Mouse (Mus musculus): ENCODE measurements at regions not wholly inside any gene's neighbourhood (a gene's known extent, or its start where the extent isn't known, plus 50 kb on each side); places are given as distances from the start of the nearest gene placed in this dataset.

DNA sequence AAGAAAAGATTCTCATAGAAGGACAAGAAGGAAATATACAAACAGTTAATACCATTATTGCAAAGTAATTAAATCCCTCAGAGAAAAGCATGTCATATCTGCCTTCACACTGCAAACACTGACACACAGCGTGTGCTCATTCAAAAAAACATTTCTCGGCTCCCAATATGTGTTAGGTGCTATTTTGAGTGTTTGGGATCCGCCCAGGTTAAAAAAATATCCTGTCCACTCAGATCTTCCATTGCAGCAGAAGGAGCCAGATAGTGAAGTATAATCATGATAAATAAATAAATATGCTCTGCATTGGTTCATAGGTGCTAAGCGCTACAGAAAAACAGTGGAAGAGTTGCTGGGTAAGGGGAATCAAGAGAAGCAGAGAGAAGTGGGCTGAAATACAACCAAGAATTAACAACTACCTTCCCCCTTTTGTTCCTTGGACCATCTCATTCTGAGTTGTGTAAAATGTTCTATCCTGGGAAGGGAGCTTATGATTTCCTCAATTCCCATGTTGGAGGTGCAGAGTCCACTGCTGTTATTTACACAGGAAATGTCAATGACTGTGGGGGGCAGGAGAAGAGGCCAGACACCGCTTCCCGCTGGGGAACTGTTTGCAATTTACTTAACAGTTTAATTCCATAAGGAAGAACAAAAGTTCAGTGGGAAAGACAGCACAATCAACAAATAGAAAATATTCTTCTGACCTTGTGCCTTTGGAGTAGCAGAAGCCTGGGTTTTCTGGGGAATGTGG, 139.9 kb downstream of the Tle1 start:
- Histone ChIP-seq H3K9me3 (no peaks in the 10 kb centered on the region), H3K27ac (no peak overlapping the region), H3K4me2 (replicated peaks) (no peak overlapping the region), H3K9ac (replicated peaks) (no peak overlapping the region), H3K4me3 (replicated peaks) (no peak overlapping the region), H3K4me1 (replicated peaks) (no peaks in the 10 kb centered on the region), H3K36me3 (no peaks in the 10 kb centered on the region), H3K27me3 (peaks cover 26% of the 10 kb centered on the region)
- no peak for ATAC-seq
- WGBS = 81% methylated on average over 6 of the region's 6 CpGs

DNA sequence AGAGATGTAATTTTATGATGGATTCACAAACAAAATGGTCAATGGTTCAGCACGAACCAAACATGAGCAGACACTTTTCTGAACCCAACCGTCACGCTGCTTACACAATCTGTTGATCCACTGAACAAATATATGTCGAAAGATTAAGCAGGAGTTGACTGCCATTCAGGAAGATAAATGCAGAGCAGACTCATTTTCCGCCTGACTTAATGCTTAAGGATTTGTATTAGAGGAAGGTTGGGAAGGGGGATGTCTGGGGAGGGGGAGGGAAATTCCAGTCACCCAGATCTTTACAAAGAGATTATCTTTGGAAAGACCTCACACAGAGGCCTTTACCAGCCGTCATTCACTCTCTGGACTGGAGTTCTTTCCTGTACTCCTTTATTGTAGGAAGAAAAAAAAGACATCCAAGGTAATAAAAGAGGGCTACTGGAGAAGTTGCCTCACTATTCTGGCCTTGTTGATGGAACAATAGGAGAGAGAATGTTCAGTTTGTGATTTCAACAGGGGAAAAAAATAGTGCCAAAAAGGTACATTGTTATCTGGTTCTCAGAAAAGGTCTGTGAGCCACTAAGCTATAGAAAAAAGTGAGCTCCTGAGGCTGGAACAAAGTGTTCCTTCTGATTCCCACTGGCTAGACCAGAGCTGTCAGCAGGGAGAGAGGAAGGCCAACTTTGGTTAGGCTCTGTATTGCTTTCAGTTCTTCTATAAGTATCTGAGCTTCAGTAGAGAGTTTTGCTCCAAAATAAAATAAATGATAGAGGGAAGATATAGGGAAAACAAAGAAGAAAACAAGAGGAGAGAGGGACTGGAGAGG, 150.9 kb downstream of the Tle1 start:
- H3K27ac ChIP-seq = no peak overlapping the region
- no peak overlapping the region for H3K4me3 ChIP-seq (replicated peaks)
- H3K4me2 ChIP-seq (replicated peaks) = no peak overlapping the region

DNA sequence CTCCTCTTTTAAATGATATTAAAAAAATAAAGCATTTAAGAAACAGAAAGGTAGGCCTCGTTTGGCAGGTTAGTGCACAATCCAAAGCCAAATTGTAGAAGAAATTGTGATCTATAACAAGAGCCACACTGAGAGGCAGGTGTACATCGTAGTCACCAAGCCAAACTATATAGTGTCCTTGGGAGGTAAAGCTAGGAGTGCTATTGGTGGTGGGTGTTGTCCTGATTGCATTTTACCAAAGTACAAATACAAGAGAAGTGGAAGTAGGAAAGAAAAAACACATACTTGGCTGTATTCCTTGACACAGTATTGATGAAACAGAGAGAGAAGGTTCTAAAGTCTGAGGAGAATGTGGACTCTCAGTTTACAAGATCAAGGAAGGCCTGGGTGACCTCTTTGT, 178.6 kb downstream of the Tle1 start:
- H3K9ac ChIP-seq (replicated peaks) = no peak overlapping the region
- no peak for ATAC-seq

More for the DNA sequence above, 150.9 kb downstream of the Tle1 start:
- Histone ChIP-seq H3K36me3 (no peaks in the 10 kb centered on the region), H3K27me3 (peaks cover 64% of the 10 kb centered on the region), H3K9me3 (no peaks in the 10 kb centered on the region), H3K9ac (replicated peaks) (no peak overlapping the region), H3K4me1 (replicated peaks) (peaks cover 11% of the 10 kb centered on the region)
- peak; percentile 88 for ATAC-seq
- 7% methylated on average over 6 of the region's 6 CpGs for WGBS

DNA sequence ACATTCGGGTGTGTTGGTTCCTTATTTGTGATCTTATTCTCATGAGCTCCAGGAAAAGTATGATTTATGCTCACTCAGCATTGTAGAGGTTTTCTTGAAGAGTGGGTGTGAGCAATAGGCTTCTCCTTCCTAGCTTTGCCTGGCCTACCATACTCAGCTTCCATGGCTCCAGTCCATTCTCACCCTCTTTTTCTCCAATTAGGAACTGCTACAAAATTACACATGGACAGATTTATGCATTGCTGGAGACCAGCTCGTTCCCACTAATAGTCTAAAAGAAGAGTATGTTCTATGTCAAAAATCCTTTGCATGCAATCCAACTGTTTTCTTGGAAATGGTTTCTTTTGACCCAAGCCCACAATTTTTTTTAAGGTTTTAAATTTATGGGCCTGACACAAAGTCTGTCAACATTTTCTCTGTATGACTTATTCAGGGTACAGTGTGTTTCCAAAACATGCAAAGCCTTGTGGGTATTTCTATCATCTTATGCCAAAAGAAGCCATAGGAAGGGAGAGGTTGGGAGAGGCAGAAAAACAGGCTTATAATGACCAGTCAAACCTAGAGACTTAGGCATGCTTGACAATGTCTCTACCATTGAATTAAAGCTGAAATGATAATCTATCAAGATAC, 186.4 kb downstream of the Tle1 start:
- no peak overlapping the region for H3K4me2 ChIP-seq (replicated peaks)
- no peak overlapping the region for H3K27ac ChIP-seq
- H3K36me3 ChIP-seq = no peaks in the 10 kb centered on the region
- WGBS = 87% methylated on average over 2 of the region's 2 CpGs
- no peak for ATAC-seq
- no peaks in the 10 kb centered on the region for H3K9me3 ChIP-seq
- H3K4me3 ChIP-seq (replicated peaks) = no peak overlapping the region
- no peaks in the 10 kb centered on the region for H3K4me1 ChIP-seq (replicated peaks)
- no peaks in the 10 kb centered on the region for H3K27me3 ChIP-seq
- H3K9ac ChIP-seq (replicated peaks) = no peak overlapping the region

More for the DNA sequence above, 178.6 kb downstream of the Tle1 start:
- no peaks in the 10 kb centered on the region for H3K4me1 ChIP-seq (replicated peaks)
- no peak overlapping the region for H3K4me3 ChIP-seq (replicated peaks)
- no peak overlapping the region for H3K27ac ChIP-seq
- H3K4me2 ChIP-seq (replicated peaks) = no peak overlapping the region
- 89% methylated on average over 2 of the region's 2 CpGs for WGBS
- H3K27me3 ChIP-seq = no peaks in the 10 kb centered on the region
- no peaks in the 10 kb centered on the region for H3K36me3 ChIP-seq
- no peaks in the 10 kb centered on the region for H3K9me3 ChIP-seq

DNA sequence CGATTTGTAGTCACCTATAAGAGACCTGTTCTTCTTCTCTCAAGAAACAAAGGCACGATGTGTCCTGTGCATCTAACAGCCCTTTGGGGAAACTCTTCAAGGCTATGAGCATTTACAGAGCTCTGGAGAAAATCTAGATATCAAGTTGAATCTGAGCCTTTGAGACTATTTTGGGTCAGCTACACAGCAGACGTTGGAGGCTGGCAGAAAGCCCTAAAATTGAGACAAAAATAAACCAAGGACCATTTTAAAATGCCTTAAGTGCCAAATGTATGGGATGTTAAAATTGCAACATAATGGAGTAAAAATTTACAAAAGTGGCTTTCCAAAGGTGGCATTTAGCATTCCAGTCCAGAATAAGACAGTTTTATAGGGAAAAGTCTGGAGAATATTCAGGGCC, 187.1 kb downstream of the Tle1 start:
- H3K4me3 ChIP-seq (replicated peaks) = no peak overlapping the region
- H3K9me3 ChIP-seq = no peaks in the 10 kb centered on the region
- H3K27ac ChIP-seq = no peak overlapping the region
- H3K27me3 ChIP-seq = no peaks in the 10 kb centered on the region
- WGBS = 89% methylated on average over 3 of the region's 3 CpGs
- H3K4me1 ChIP-seq (replicated peaks) = no peaks in the 10 kb centered on the region
- no peak for ATAC-seq
- H3K36me3 ChIP-seq = no peaks in the 10 kb centered on the region
- H3K9ac ChIP-seq (replicated peaks) = no peak overlapping the region
- H3K4me2 ChIP-seq (replicated peaks) = no peak overlapping the region

DNA sequence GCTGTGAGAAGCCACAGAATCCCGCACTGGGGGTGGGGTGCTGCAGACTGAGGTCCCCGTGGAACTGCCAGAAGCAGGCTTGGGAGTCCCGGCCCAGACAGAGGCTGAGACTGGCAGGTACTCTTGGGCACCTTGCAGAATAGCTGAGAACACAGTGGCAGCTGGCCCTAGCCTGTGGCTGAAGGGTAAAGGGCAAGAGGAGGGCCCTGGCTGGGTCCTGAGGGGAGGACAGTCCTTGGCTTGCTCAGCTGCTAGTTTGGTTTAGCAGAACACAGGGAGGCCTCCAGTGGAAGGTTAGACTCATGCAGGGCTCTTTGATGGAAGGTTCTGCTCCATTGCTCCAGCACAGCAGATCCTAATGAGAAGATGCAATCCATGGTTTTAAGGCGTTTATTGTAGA, 190.4 kb downstream of the Tle1 start:
- no peaks in the 10 kb centered on the region for H3K27me3 ChIP-seq
- H3K4me1 ChIP-seq (replicated peaks) = no peaks in the 10 kb centered on the region
- H3K4me2 ChIP-seq (replicated peaks) = no peak overlapping the region
- no peak overlapping the region for H3K4me3 ChIP-seq (replicated peaks)
- 93% methylated on average over 4 of the region's 4 CpGs for WGBS
- no peaks in the 10 kb centered on the region for H3K36me3 ChIP-seq
- H3K27ac ChIP-seq = no peak overlapping the region
- no peak for ATAC-seq
- no peaks in the 10 kb centered on the region for H3K9me3 ChIP-seq
- no peak overlapping the region for H3K9ac ChIP-seq (replicated peaks)

DNA sequence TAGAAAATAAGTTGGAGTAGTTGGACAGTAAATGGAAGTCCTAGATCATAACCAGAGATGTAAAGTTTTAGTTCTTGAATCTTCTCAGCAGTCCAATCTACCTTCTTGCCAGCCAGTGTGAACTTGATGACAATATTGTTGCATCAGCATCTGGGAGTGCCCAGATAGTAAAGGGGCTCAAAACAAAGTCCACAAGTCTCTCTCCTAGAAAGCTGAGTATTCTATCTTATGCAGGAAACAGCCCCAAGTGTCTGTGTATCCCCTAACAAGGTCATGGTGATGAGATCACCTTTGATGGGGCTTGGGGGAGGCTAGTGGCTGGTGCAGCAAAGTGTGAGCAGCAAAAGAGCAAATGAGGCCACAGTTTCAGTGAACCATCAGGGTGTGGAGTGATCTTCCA, 194.8 kb downstream of the Tle1 start:
- H3K4me2 ChIP-seq (replicated peaks) = no peak overlapping the region

DNA sequence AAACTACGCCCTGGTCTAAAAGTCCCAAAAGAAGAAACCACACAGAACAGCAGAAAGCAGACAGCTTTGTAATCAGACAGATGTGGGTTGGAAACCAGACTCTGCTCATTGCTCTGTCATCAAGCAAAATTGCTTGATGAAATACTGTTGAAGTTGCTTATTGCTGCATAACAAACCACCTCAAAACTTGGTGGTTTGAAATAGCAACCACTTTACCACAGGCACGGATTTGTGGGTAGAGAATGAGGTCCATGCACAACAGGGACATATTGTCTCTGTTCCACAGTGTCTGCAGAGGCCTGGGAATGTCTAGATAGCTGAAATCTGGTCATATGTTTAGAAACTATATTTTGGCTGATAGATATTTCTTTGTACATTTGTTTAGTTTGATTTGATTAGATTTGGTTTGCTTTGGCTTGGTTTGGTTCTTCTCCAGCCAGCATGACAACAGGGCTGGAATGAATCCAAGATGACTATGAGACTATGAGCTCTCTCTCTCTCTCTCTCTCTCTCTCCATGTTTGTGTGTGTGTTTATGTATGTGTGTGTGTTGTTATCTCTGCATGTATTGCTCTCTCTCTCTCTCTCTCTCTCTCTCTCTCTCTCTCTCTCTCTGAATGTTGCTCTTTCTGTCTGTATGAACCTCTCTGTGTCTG, 199.4 kb downstream of the Tle1 start:
- Histone ChIP-seq H3K27me3 (no peaks in the 10 kb centered on the region), H3K9ac (replicated peaks) (no peak overlapping the region), H3K27ac (no peak overlapping the region), H3K4me2 (replicated peaks) (no peak overlapping the region), H3K4me3 (replicated peaks) (no peak overlapping the region), H3K36me3 (no peaks in the 10 kb centered on the region), H3K9me3 (0 out of 2 replicates have a peak, but pooled peaks cover 5% of the 10 kb centered on the region), H3K4me1 (replicated peaks) (no peaks in the 10 kb centered on the region)
- no peak for ATAC-seq
- 84% methylated on average over 2 of the region's 2 CpGs for WGBS

More for the DNA sequence above, 194.8 kb downstream of the Tle1 start:
- H3K27me3 ChIP-seq = no peaks in the 10 kb centered on the region
- H3K9ac ChIP-seq (replicated peaks) = no peak overlapping the region
- H3K4me3 ChIP-seq (replicated peaks) = no peak overlapping the region
- ATAC-seq = no peak
- H3K36me3 ChIP-seq = no peaks in the 10 kb centered on the region
- no peaks in the 10 kb centered on the region for H3K4me1 ChIP-seq (replicated peaks)
- no peak overlapping the region for H3K27ac ChIP-seq
- 0 out of 2 replicates have a peak, but pooled peaks cover 5% of the 10 kb centered on the region for H3K9me3 ChIP-seq

DNA sequence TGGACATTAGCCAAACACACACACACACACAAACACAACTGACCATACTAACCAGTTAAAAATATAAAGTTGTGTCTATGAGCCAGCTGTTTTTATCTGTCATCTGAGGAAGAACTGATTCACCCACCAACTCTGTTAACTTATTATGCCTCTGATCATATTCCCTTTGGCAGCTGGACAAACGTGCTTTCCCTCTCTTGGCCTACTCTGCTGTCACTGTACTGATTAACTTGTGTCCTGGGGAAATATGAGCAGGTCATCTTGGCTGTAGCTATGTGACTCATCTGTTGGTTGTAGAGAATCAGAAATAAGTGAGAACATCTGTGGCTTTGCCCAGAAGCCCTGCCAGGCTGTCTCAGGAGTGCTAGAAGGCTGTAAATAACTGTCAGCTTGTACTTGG, 210.9 kb upstream of the Gm11232 start:
- Histone ChIP-seq H3K4me2 (replicated peaks) (no peak overlapping the region), H3K36me3 (no peaks in the 10 kb centered on the region), H3K4me3 (replicated peaks) (no peak overlapping the region), H3K27ac (no peak overlapping the region), H3K27me3 (no peaks in the 10 kb centered on the region), H3K9ac (replicated peaks) (no peak overlapping the region), H3K9me3 (no peaks in the 10 kb centered on the region), H3K4me1 (replicated peaks) (no peaks in the 10 kb centered on the region)
- WGBS = 77% methylated on average over 1 of the region's 1 CpGs
- ATAC-seq = no peak

DNA sequence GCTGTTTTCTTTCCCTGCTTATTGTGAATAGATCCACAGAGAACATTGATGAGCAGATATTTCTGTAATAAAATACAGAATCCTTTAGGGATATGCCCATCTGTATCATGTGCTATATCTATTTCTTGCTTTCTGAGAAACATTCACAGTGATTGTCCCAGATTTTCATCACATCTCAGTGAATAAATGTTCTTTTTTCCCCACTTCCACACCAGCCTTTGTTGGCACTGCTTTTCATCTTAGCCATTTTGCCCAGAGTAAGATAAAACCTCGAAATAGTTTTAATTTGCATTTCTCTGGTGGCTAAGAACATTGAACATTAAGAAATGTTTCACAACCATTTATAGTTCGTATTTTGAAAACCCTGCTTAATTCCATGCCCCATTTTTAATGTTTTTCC, 195.7 kb upstream of the Gm11232 start:
- WGBS = 84% methylated on average over 2 of the region's 2 CpGs
- ATAC-seq = no peak
- no peak overlapping the region for H3K9ac ChIP-seq (replicated peaks)
- H3K9me3 ChIP-seq = no peaks in the 10 kb centered on the region
- no peaks in the 10 kb centered on the region for H3K4me1 ChIP-seq (replicated peaks)
- no peaks in the 10 kb centered on the region for H3K36me3 ChIP-seq
- H3K4me3 ChIP-seq (replicated peaks) = no peak overlapping the region
- no peak overlapping the region for H3K4me2 ChIP-seq (replicated peaks)
- no peaks in the 10 kb centered on the region for H3K27me3 ChIP-seq
- no peak overlapping the region for H3K27ac ChIP-seq

DNA sequence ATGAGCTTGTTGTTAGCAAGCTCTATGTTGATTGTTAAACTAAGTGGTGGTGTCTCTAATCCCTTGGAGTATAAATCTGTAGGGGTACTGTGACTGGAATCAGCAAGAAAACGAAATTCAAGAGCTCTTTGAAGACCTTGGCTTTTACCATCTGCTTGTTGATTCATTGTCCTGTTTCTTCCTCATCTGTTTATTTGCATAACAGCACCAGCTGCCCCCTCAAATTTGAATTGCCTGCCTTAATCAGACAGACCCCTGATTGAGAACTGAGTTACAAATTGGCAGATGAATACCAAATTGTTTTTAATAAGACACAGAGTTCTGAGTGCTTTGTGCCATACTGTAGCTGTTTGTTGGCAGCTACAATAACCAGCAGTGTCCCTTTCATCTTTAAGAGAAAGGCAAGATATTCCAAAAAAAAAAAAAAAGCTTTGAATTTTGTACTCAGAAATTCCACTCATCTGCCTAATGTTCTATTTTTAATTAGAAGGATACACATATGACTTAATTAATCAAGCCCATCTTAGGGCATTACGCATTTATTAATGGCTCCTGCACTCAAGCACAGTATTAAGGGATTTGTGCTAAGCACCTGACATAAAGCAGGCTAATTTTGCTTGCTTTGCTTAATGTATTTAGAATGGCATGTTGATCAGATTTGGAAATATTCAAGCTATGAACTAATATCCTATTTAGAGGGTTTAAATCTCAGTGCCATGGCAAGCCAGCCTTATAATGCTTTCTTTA, 175.6 kb upstream of the Gm11232 start:
- Histone ChIP-seq H3K4me1 (replicated peaks) (0 out of 2 replicates have a peak, but pooled peaks cover 3% of the 10 kb centered on the region), H3K27me3 (0 out of 2 replicates have a peak, but pooled peaks cover 4% of the 10 kb centered on the region), H3K9me3 (no peaks in the 10 kb centered on the region), H3K4me3 (replicated peaks) (no peak overlapping the region), H3K4me2 (replicated peaks) (no peak overlapping the region), H3K36me3 (no peaks in the 10 kb centered on the region), H3K9ac (replicated peaks) (no peak overlapping the region), H3K27ac (no peak overlapping the region)
- peak; percentile 85 for ATAC-seq
- WGBS = 21% methylated on average over 2 of the region's 2 CpGs
